Mouse (Mus musculus) liver, embryonic 12.5 days (tissue): Measurements from ENCODE around the gene Smim24. TPM values are rescaled to one million over a fixed set of nuclear protein-coding genes. Genes with fewer than 3 reads are reported as not detected.

Experiments used
- ATAC-seq: fragments of 200-750 bp; cut with Nextera tagmentation; 2 replicates; pipeline ENCODE4 v1.8.0; 2017; ENCODE audit warnings: moderate number of reproducible peaks, mild to moderate bottlenecking, moderate library complexity
- H3K27ac ChIP-seq: fragments of 300-500 bp; sonication (generic); 2 replicates; pipeline ENCODE4 v1.5.1; 2016; ENCODE audit warnings: mild to moderate bottlenecking
- H3K27me3 ChIP-seq: fragments of 300-500 bp; sonication (generic); replicated peaks from 2 replicates; pipeline ENCODE4 v1.6.1; 2016; ENCODE audit warnings: mild to moderate bottlenecking, moderate library complexity
- H3K36me3 ChIP-seq: fragments of 300-500 bp; sonication (generic); 2 replicates; pipeline ENCODE4 v1.6.1; 2016; ENCODE audit warnings: mild to moderate bottlenecking, moderate library complexity
- H3K4me1 ChIP-seq: fragments of 300-500 bp; sonication (generic); 2 replicates; pipeline ENCODE4 v1.6.1; 2016
- H3K4me2 ChIP-seq: fragments of 300-500 bp; sonication (generic); 2 replicates; pipeline ENCODE4 v1.6.1; 2016; ENCODE audit warnings: mild to moderate bottlenecking, moderate library complexity
- H3K4me3 ChIP-seq: fragments of 300-500 bp; sonication (generic); 2 replicates; pipeline ENCODE4 v1.5.1; 2016; ENCODE audit warnings: mild to moderate bottlenecking, moderate library complexity
- H3K9ac ChIP-seq: fragments of 300-500 bp; sonication (generic); 2 replicates; pipeline ENCODE4 v1.6.1; 2016; ENCODE audit warnings: mild to moderate bottlenecking, moderate library complexity
- H3K9me3 ChIP-seq: fragments of 300-500 bp; sonication (generic); replicated peaks from 2 replicates; pipeline ENCODE4 v1.6.1; 2016; ENCODE audit warnings: mild to moderate bottlenecking, moderate library complexity
- WGBS: fragments of 180-500 bp; shearing (Covaris S2); methylation state at CpG from one replicate; pipeline ENCODE4 v1.1.7; 2016; ENCODE audit not compliant: insufficient replicate concordance; 5-methylcytosine and 5-hydroxymethylcytosine counted together
- polyA plus RNA-seq: library from polyadenylated mRNA; unstranded; fragments of >200 nt; fragmentation: Nextera tagmentation; extraction: Ambion mirVana; gene quantifications from 2 replicates; pipeline ENCODE4 v1.2.1, GENCODE M21; 2016

Smim24 gene
- polyA plus RNA-seq, 1 experiment from 2014 or later: 1.8 TPM

DNA sequence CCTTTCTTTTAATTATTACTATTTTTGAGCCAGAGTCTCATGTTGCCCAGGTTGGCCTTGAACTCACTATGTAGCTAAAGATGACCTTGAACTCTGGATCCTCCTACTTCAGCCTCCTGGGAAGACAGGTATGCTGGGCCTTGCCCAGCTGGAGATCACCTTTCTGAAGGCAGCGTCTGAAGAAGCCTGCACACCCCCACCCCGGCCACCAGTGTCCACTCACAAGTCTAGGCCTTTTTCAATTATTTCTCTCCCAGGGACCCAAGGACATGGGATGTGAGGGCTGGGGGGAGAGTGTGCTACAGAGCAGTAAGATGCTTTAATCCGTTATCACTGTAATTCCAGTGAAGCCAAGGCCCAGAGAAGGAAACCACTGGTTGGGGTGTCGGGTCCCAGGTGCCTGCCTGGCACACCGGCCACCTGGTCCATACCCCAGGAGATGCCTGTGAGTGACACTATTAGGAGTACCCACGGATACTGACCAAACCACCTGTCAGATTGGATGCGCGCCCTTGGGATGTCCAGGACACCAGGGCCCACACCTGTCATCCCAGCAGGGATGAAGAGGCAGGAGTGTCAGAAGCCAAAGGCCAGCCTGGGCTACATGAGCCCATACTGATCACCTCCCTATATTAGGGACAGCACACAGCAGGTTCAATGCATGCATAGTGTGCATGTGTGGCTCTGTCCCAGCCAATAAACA lies 35.1 kb downstream of the Smim24 start:
- ATAC-seq: no peak
- Histone ChIP-seq H3K36me3 (no peaks in the 10 kb centered on the region), H3K27me3 (peaks cover 98% of the 10 kb centered on the region), H3K9ac (no peak overlapping the region), H3K9me3 (no peaks in the 10 kb centered on the region), H3K4me2 (no peak overlapping the region), H3K27ac (no peak overlapping the region), H3K4me3 (no peak overlapping the region), H3K4me1 (peaks cover 72% of the 10 kb centered on the region)
- WGBS: 61% methylated on average over 8 of the region's 8 CpGs

DNA sequence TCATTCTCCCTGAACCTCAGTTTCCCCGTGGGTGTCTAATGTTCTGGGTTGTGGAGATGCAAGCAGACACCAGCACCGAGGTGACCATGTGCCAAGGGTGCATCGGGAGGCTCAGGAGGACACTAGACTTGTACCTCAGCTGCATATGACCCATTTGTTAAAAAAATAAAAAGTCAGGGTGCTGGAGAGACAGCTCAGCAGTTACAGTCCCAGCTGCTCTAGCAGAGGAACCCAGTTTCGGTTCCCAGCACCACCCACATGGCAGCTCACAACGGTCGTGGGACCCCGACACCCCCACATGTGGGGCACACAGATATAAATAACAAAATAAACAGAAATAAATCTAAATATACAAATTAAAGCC lies 35.6 kb downstream of the Smim24 start:
- H3K4me1 ChIP-seq: peaks cover 78% of the 10 kb centered on the region
- no peak overlapping the region for H3K4me3 ChIP-seq
- no peaks in the 10 kb centered on the region for H3K36me3 ChIP-seq
- no peak overlapping the region for H3K9ac ChIP-seq
- H3K9me3 ChIP-seq: no peaks in the 10 kb centered on the region
- no peak for ATAC-seq
- H3K27ac ChIP-seq: no peak overlapping the region
- 69% methylated on average over 7 of the region's 7 CpGs for WGBS
- H3K27me3 ChIP-seq: peaks cover 95% of the 10 kb centered on the region
- no peak overlapping the region for H3K4me2 ChIP-seq

DNA sequence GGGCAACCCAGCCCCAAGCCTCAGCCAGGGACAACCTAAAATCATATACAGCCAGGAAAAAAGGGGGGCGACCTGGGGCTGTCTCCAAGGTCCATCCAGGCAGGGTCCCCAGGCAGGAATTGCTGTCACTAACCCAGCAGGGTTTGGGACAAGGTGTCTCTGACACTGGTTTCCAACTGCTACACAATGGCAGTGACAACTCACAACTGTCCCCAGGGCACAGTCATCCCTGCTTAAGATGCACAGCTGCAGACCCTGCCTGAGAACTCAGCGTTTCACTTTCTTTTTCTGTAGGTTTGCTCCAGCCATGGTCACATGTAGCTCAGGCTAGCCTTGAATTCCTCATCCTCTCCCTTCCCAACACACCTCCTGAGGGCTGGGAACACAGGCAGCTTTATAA lies 36.2 kb downstream of the Smim24 start:
- peak overlapping the region; percentile 99 for H3K4me2 ChIP-seq
- H3K36me3 ChIP-seq: no peaks in the 10 kb centered on the region
- 19% methylated on average over 2 of the region's 2 CpGs for WGBS
- no peak overlapping the region for H3K27ac ChIP-seq
- peaks cover 89% of the 10 kb centered on the region for H3K27me3 ChIP-seq
- H3K9me3 ChIP-seq: no peaks in the 10 kb centered on the region
- H3K4me1 ChIP-seq: peaks cover 82% of the 10 kb centered on the region
- no peak for ATAC-seq
- H3K9ac ChIP-seq: no peak overlapping the region
- peak overlapping the region; percentile 77 for H3K4me3 ChIP-seq

DNA sequence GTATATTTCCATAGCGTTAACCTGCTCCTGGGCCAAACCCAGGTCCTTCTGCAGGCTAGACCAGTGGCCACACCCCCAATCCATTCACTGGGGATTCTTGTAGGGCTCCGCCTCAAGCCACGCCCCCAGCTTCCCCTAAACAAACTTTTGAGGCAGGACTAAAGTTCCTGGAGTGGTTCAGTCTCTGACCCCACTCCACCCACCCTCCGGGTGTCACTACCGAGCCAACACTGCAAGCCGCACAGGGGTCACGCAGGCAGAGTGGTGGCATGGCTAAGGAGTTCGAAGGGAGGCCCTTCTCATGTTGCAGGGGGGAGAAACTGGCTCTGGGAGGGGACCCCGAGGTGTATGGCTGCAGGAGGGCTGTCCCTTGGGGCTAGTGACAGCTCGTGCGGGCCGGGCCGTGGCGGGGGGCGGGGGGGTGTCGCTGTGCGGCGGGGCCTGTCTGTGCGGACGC lies 36.8 kb downstream of the Smim24 start:
- Histone ChIP-seq H3K4me1 (peaks cover 82% of the 10 kb centered on the region), H3K27ac (peak overlapping the region; percentile 84), H3K4me2 (peak overlapping the region; percentile 99), H3K9ac (peak overlapping the region; percentile 76), H3K36me3 (no peaks in the 10 kb centered on the region), H3K9me3 (no peaks in the 10 kb centered on the region), H3K4me3 (peak overlapping the region; percentile 77), H3K27me3 (peaks cover 84% of the 10 kb centered on the region)
- ATAC-seq: peak; percentile 58
- WGBS: under 1% methylated on average over 19 of the region's 20 CpGs

DNA sequence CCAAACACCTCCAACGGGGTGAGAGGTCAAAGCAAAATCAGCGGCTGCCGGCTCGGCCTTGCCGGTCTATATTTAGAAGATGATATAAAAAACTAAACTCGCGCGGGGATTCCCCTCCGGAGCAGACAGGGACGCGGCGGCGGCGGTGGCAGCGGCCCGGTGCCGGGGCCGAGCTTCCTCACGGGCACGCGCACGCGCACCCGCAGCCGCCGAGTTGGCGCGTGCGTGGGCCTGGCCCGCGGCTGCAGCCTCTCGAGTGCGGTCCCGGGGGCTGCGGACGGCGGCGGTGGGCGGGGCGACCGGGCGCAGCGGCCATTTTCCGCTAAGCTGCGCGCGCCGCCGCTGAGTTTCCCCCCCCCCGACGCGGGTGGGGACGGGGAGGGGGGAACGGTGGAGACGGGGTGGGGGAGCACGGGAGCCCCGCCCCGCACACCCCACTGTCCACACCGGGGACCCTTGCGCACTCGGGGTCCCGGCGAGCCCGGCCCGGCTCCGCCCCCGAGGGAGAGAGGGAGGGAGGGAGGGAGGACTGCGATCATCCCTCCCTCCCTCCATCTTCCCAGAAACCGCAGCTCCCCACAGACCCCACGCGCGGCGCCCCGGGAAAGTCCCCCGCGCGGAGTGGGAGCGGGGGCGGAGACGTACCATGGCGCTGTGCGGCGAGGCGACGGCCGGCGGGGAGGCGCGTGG lies 37.4 kb downstream of the Smim24 start:
- Histone ChIP-seq H3K4me1 (peaks cover 76% of the 10 kb centered on the region), H3K4me3 (peak overlapping the region; percentile 77), H3K9me3 (no peaks in the 10 kb centered on the region), H3K27me3 (peaks cover 77% of the 10 kb centered on the region), H3K27ac (peak overlapping the region; percentile 84), H3K4me2 (peak overlapping the region; percentile 99), H3K36me3 (no peaks in the 10 kb centered on the region), H3K9ac (peak overlapping the region; percentile 76)
- 2% methylated on average over 42 of the region's 89 CpGs for WGBS
- peak; percentile 17; the same call in 1 of the 2 replicates for ATAC-seq

DNA sequence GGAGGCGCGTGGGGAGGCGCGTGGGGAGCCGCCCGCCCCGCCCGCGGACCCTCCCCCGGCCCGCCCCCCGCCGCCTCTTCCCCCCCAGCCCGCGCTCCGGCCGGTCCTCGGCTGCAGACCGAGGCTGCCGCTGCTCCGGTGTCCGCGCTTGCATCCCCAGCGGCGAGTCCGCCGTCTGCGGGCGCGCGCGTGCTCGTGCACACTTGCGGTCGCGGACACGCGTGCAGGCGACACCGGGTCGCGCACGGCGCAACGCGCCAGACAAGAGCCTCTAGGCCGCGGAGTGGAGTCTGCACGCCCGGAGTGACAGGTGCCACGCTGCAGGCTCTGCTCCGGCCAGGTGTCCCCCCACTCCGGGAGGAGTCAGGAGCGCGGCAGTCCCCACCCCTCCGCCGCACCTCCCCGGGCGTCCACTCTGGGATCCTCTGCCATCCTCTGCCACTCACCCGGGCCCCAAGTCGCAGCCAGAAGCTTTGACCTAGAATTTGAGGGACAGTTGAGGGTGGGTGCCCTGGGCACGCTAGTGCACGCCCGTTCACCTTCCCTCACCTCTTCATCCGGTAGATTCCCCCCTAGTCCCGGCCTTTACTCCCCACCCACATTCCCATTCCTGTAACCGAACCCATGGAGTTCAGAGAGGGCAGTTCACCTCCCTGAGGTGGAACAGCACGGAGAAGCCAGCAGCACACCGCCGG lies 38.1 kb downstream of the Smim24 start:
- 3% methylated on average over 51 of the region's 70 CpGs for WGBS
- Histone ChIP-seq H3K36me3 (no peaks in the 10 kb centered on the region), H3K9ac (peak overlapping the region; percentile 76), H3K4me2 (peak overlapping the region; percentile 99), H3K27me3 (peaks cover 70% of the 10 kb centered on the region), H3K4me1 (peaks cover 69% of the 10 kb centered on the region), H3K9me3 (no peaks in the 10 kb centered on the region), H3K4me3 (peak overlapping the region; percentile 77), H3K27ac (peak overlapping the region; percentile 84; the same call in 1 of the 2 replicates)
- no peak; the same call in 1 of the 2 replicates for ATAC-seq

DNA sequence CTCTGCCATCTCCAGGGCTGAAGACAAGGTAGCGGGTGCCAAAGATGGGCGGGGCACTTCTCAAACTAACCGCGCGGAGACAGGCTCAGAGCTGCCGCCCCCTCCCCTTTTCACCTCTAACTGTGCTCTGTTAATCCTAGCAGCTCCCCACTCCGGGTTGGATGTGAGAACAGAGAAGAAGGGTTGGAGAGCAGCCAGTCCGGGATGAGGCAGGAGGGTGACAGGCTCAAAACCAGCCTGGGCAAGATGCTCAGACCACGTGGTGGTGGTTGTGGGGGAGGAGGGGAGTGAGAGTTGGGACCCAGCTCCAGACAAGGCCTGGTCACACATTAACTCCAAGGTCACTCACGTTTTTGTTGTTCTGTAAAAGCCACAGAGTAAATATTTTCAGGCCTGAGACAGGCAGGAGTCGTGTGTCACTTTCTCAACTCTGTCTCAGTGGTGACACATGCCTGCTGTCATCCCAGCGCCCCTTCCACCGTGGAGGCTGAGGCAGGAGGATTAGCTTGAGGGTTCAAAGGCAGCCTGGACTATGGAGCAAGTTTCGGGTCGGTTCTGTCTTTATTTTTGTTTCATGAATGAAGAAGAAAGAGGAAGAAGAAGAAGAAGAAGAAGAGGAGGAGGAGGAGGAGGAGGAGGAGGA lies 38.8 kb downstream of the Smim24 start:
- Histone ChIP-seq H3K27ac (no peak overlapping the region), H3K4me3 (peak overlapping the region; percentile 77), H3K4me1 (peaks cover 62% of the 10 kb centered on the region), H3K4me2 (peak overlapping the region; percentile 99), H3K9ac (0 out of 2 replicates have a peak overlapping the region, but pooled peaks have one; percentile 76), H3K9me3 (no peaks in the 10 kb centered on the region), H3K36me3 (no peaks in the 10 kb centered on the region), H3K27me3 (peaks cover 63% of the 10 kb centered on the region)
- ATAC-seq: no peak
- 17% methylated on average over 15 of the region's 15 CpGs for WGBS

DNA sequence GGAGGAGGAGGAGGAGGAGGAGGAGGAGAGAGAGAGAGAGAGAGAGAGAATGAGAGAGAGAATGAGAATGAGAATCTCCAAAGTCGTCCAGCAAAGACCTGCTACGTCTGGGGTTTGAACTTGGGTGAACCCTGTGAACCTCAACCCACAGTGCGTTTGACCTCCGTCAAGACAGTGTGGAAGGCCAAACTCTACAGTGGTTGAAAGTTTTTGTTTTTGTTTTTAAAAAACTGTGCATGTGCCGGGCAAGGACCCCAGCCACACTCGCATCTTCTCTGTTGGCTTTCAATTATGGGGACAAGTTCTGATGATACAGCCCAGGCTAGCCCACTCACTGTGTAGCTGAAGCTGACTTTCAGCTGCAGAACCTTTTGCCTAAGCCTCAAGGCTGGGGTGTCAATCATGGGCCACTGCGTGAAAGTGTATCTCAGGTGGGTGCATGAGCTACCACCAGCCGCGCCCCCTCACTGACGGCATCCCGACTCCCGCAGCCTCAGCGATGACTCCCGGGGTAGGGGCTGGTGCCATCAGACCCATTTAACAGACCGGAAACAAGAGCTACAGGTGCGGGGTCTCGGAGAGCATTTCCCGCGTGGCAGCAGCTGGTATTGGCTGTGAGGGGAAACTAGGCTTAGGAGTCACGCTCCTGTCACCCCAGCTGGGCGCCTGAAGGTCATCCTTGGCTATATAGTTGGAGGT lies 39.5 kb downstream of the Smim24 start:
- H3K27ac ChIP-seq: no peak overlapping the region
- H3K9ac ChIP-seq: no peak overlapping the region
- H3K36me3 ChIP-seq: no peaks in the 10 kb centered on the region
- 0 out of 2 replicates have a peak overlapping the region, but pooled peaks have one; percentile 3 for H3K4me3 ChIP-seq
- peaks cover 57% of the 10 kb centered on the region for H3K27me3 ChIP-seq
- H3K4me1 ChIP-seq: peaks cover 56% of the 10 kb centered on the region
- peak overlapping the region; percentile 54 for H3K4me2 ChIP-seq
- H3K9me3 ChIP-seq: no peaks in the 10 kb centered on the region
- WGBS: 59% methylated on average over 21 of the region's 21 CpGs
- no peak for ATAC-seq

DNA sequence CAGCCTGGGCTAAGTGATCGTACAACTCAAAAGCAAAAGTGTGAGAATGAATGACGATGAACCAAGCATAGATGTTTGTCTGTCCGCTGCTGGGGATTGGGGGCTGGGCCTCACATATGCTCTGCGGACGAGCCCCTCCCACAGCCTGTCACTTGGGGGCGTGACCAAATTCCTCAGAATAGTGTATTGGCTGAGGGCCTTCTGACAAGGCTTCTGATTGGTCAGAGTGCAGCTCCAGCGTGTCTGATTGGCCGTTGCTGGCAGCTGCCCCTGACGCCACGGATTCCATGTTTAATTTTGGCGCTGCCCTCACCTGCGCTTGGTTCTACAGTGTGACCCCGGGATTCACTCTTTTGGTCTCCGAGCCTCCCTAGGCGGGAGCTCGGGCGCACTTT lies 40.0 kb downstream of the Smim24 start:
- Histone ChIP-seq H3K36me3 (no peaks in the 10 kb centered on the region), H3K27ac (no peak overlapping the region), H3K4me1 (peaks cover 55% of the 10 kb centered on the region), H3K4me3 (0 out of 2 replicates have a peak overlapping the region, but pooled peaks have one; percentile 8), H3K9ac (0 out of 2 replicates have a peak overlapping the region, but pooled peaks have one; percentile 23), H3K27me3 (peaks cover 51% of the 10 kb centered on the region), H3K4me2 (peak overlapping the region; percentile 54), H3K9me3 (no peaks in the 10 kb centered on the region)
- 5% methylated on average over 17 of the region's 17 CpGs for WGBS
- ATAC-seq: peak; percentile 69

DNA sequence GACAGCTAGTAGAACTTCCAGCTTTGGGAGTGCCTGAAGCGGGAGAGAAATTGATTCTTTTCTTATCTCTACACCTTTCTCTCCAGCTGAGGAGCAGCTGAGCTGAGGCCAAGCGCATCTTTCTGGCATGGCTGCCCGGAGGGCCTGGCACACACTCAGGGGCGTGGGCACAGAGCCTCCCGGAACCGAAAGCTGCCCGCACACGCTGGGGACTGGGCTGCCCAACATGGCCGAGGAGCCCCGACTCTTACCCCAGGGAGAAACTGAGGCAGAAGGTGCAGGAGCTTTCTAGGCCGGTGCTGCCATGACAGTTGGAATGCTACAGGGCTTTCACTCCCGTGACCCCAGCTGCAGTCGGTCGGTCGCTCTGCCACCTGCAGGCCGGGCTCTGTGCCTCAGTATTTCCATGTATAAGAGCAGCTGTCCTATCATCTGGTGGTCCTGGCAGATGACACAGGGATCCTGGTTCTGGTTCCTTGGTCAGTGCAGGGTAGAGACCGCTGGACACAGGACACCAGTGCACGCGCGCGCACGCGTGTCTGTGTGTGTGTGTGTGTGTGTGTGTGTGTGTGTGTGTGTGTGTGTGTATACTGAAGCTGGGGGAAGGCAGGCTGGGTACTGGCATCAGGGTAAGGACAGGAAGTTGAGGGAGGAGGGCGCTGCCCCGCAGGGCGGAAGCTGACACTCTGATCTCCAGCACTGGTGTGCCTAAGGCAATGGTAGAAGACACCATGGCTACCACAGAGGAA lies 40.9 kb downstream of the Smim24 start:
- WGBS: 78% methylated on average over 26 of the region's 26 CpGs
- H3K9ac ChIP-seq: no peak overlapping the region
- 0 out of 2 replicates have a peak overlapping the region, but pooled peaks have one; percentile 8 for H3K4me3 ChIP-seq
- no peaks in the 10 kb centered on the region for H3K9me3 ChIP-seq
- ATAC-seq: no peak
- peak overlapping the region; percentile 54 for H3K4me2 ChIP-seq
- H3K4me1 ChIP-seq: peaks cover 55% of the 10 kb centered on the region
- H3K27ac ChIP-seq: no peak overlapping the region
- H3K27me3 ChIP-seq: peaks cover 43% of the 10 kb centered on the region
- no peaks in the 10 kb centered on the region for H3K36me3 ChIP-seq
